Mouse (Mus musculus) monocyte, adult 5-6 weeks (primary cell): ENCODE data around the gene Olfr9. TPM values are rescaled to one million over a fixed set of nuclear protein-coding genes. Genes with fewer than 3 reads are reported as not detected.
"Not testable (repeated sequence)": the region's sequence is repeated elsewhere in the genome, so short reads cannot be mapped to it uniquely, and the experiment has no call there.

Source experiments
- ATAC-seq: fragments of 153-309, 156-312 bp; replicated peaks from 2 replicates; pipeline ENCODE4 v1.8.0; 2017; ENCODE audit warnings: mild to moderate bottlenecking; ENCODE audit not compliant: low TSS enrichment, insufficient number of reproducible peaks, severe bottlenecking, poor library complexity, low FRiP score
- total RNA-seq: library from RNA; stranded (forward); fragments of 200-1000, 200-491, 200-594 nt; gene quantifications from 3 replicates; pipeline ENCODE4 v1.2.3, GENCODE M21; 2017

Gene Olfr9
- total RNA-seq, 1 experiment from 2014 or later: not detected

DNA sequence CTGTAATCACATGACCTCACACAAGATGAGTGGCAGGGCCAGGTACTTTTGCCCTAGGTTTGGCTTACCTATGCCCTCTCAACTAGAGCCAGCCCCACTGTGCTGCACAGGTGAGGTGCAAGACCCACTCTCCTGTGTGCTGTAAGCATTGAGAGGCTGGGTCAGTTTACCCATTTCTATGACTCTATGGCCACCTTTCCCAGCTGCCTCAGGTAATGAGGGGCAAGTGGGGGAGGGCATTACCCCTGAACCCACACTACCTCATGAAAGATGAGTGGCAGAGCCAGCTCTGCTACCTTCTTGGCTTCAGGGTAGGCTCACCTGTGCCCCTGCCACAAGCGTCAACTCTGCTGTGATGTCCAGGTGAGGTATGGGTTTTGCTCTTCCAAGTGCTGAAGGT, 6.6 kb downstream of the Olfr9 start:
- ATAC-seq: no peak

GRCm38 (mm10) chr10:128996523-128997040, 7.4 kb downstream of the Olfr9 start:
- ATAC-seq: no peak

DNA sequence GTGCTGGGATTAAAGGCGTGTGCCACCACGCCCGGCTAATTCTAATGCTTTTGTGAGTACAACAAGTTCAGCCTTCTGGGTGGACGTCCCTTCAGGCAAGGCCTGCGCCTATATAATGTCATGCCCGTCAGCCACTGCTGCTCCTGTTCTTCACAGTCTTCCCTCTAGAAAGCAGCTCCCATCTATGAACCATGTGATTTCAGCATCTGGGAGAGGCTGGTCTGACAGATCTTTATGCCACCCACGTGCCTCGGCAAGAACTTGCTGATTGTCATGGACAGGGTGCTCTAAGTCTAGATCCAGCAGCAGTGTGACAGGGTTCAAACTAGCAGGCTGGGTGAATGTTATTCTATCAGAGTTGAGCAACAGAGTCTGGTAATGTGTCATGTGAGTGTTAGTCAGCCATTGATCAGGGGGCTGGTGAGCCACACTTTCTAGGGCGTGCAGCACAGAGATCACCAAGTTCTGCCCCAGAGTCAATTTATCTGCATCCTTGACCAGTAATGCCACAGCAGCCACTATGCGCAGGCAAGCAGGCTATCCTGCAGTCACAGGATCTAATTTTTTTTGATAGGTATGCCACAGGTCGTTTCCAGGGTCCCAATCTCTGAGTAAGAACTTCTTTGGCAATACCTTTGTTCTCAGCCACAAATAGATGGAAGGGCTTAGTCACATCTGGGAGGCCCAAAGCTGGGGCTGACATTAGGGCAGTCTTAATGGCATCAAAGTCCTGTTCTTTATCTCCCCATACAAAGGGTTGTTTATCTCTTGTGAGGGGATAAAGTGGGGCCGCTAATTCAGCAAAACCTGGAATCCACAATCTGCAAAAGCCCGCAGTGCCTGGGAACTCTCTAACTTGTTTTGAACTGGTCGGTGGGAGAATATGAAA, 15.0 kb downstream of the Olfr9 start:
- ATAC-seq: no peak

GRCm38 (mm10) chr10:129010288-129010841, 21.1 kb downstream of the Olfr9 start, which contains the start of gene Olfr763:
TSS of gene Olfr763 (plus strand) at chr10:129010791.
- ATAC-seq: no peak

DNA sequence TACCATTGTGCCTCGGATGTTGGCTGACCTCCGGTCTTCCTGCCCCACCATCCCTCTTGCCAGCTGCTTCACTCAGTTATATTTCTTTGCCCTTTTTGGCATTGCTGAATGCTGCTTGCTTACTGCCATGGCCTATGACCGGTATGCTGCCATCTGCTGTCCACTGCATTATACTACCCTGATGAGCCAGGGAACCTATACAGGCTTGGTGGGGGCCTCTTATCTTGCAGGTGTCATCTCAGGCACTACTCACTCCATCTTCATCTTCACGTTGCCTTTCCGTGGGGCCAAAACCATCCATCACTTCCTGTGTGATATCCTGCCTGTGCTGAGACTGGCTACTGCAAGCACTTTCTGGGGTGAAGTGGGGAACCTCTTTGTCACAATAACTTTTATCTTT, 22.3 kb downstream of the Olfr9 start:
- ATAC-seq: not testable (repeated sequence)

- ATAC-seq: no peak
Observed at GRCm38 (mm10) chr10:129014477-129014876, 25.2 kb downstream of the Olfr9 start.

- ATAC-seq: no peak
Observed at GRCm38 (mm10) chr10:129023319-129023718, 34.1 kb downstream of the Olfr9 start.

DNA sequence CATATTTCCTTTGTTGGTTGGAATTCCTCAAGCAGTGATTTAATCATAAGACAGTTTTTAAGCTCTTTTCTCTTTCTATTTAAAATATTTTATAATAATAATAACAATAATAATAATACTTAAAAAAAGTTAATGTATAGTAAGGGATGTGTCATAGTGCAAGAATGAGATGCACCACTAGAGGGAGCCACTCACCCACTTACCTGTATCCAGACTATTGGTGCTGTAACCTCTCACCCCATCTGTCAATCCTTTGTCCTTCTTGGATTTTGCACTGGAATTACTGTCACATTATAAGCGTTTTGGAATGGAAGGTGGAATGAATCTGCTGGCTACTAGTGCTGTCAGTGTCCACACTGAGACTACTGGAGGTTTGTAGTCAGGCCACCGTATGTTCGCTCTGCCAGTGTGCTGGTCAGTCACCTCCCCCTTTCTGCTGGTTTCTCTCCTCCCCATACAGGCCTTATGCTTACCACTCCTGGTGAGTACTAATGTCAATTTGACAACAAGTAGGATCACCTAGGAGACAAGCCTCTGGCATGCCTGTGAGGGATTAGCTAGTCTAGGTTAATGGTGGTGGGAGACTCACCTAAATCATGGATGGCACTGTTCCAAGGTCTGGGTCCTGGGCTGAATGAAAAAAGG, 36.9 kb downstream of the Olfr9 start:
- ATAC-seq: no peak

DNA sequence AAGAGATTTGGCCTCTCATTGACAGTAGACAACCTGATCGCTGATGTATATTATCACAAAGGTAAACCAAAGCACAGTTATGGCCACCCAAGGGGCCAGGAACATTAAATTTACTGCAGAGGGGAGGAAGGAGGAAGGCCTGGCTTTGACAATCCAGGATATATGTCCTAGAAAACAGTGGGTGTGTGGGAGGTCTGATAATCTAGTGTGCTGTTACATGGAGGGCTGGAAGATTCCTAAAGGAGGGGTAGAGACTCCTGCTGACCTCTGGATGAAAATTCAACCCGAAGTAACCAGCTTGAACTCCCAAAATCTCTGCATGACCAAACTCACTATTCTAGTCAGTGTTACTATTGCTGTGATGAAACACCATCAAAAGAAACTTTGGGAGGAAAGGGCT, 39.1 kb downstream of the Olfr9 start:
- no peak for ATAC-seq

DNA sequence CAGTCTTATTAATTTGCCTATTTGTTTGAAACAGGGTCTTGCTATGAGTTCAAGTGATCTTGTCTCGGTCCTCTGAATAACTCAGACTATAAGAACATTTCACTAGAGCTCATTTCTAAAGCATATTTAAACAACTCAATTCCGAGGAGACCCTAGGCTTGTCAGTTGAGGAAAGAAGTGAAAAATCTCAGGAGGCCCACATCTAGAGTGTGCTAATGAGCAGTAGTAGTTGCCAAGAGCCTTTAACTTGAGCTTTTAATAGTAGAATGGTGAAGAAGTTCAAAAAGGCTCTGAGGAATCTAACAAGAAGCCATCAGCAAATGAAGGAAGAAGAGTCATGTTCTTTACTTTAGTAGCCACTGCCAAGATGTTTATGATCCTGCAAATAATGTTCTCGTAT, 50.6 kb downstream of the Olfr9 start, which contains the start of gene Olfr764-ps1:
Olfr764-ps1 (minus strand) TSS at position 101 of the 400 bp plus-strand sequence.
- no peak for ATAC-seq

Other genes starting within 250 kb of the Olfr9 start
- 68.7 to 107 TPM (median 86.0 TPM) in 3 replicates for gene Dgka, start 244.6 kb upstream of the Olfr9 start, total RNA-seq
- 30.7 to 38.7 TPM (median 34.9 TPM) in 3 replicates for gene Pym1, start 241.5 kb upstream of the Olfr9 start, total RNA-seq
- 0.53 to 10.5 TPM (median 2.5 TPM) in 3 replicates for gene Mmp19, start 198.5 kb upstream of the Olfr9 start, total RNA-seq
- 73.0 to 91.5 TPM (median 73.5 TPM) in 3 replicates for gene Dnajc14, start 185.4 kb upstream of the Olfr9 start, total RNA-seq
- 1.1 to 2.5 TPM (median 2.0 TPM) in 3 replicates for gene Tmem198b, start 185.1 kb upstream of the Olfr9 start, total RNA-seq
- 151 to 244 TPM (median 182 TPM) in 3 replicates for gene Sarnp, start 172.1 kb upstream of the Olfr9 start, total RNA-seq
- 72.1 to 86.7 TPM (median 76.6 TPM) in 3 replicates for gene Ormdl2, start 167.8 kb upstream of the Olfr9 start, total RNA-seq
- gene Gdf11, start 97.7 kb upstream of the Olfr9 start, total RNA-seq: 0.57 to 3.8 TPM (median 1.8 TPM) in 3 replicates
- gene Cd63, start 88.4 kb upstream of the Olfr9 start, total RNA-seq: 12.1 to 26.5 TPM (median 22.9 TPM) in 3 replicates
- 1.5 to 7.6 TPM in 2 of 3 replicates, not detected in the other for gene Rdh5, start 66.5 kb upstream of the Olfr9 start, total RNA-seq
- 110 to 127 TPM (median 111 TPM) in 3 replicates for gene Bloc1s1, start 65.4 kb upstream of the Olfr9 start, total RNA-seq
- 0.19 to 0.53 TPM in 2 of 3 replicates, not detected in the other for gene Itga7, start 55.6 kb upstream of the Olfr9 start, total RNA-seq
- gene Mettl7b, start 28.4 kb upstream of the Olfr9 start, total RNA-seq: not detected in 3 replicates
- not detected in 3 replicates for gene Olfr763, start 21.4 kb downstream of the Olfr9 start, total RNA-seq
- not detected in 3 replicates for gene Olfr764-ps1, start 50.5 kb downstream of the Olfr9 start, total RNA-seq
- gene Olfr765, start 60.6 kb downstream of the Olfr9 start, total RNA-seq: not detected in 3 replicates
- not detected in 3 replicates for gene Olfr766-ps1, start 79.5 kb downstream of the Olfr9 start, total RNA-seq
- not detected in 3 replicates for gene Olfr767, start 93.5 kb downstream of the Olfr9 start, total RNA-seq
- gene Olfr768, start 109.9 kb downstream of the Olfr9 start, total RNA-seq: not detected in 3 replicates
- not detected in 3 replicates for gene Olfr769, start 128.4 kb downstream of the Olfr9 start, total RNA-seq
- not detected in 3 replicates for gene Olfr770, start 149.6 kb downstream of the Olfr9 start, total RNA-seq
- not detected in 3 replicates for gene Olfr771, start 175.3 kb downstream of the Olfr9 start, total RNA-seq
- gene Olfr772, start 188.5 kb downstream of the Olfr9 start, total RNA-seq: not detected in 3 replicates
- not detected in 3 replicates for gene Olfr773, start 198.0 kb downstream of the Olfr9 start, total RNA-seq
- gene Olfr774, start 246.8 kb downstream of the Olfr9 start, total RNA-seq: not detected in 3 replicates